Mouse (Mus musculus): Measurements from ENCODE around the gene Slc52a3. TPM values are rescaled to one million over a fixed set of nuclear protein-coding genes. Genes with fewer than 3 reads are reported as not detected.
"Not testable (repeated sequence)": the region's sequence is repeated elsewhere in the genome, so short reads cannot be mapped to it uniquely, and the experiment has no call there.

Slc52a3 gene
- polyA plus RNA-seq, 1 experiment from 2014 or later: 0.34 TPM

- no peak overlapping the region for H3K4me2 ChIP-seq
- H3K27ac ChIP-seq (ENCODE audit: poor library complexity, severe bottlenecking): no peak overlapping the region
- no peaks in the 10 kb centered on the region for H3K4me1 ChIP-seq (replicated peaks)
- 75% methylated on average over 8 of the region's 8 CpGs for WGBS
- H3K9me3 ChIP-seq (replicated peaks): no peaks in the 10 kb centered on the region
- H3K27me3 ChIP-seq (replicated peaks): peaks cover 17% of the 10 kb centered on the region
- H3K36me3 ChIP-seq: no peaks in the 10 kb centered on the region
- no peak overlapping the region for H3K4me3 ChIP-seq
- H3K9ac ChIP-seq: no peak overlapping the region
- ATAC-seq (ENCODE audit: insufficient number of reproducible peaks, low FRiP score): no peak
Observed at GRCm38 (mm10) chr2:151986958-151987357, 9.4 kb upstream of the Slc52a3 start.

GRCm38 (mm10) chr2:151988978-151989377 is 7.3 kb upstream of the Slc52a3 start:
- H3K4me3 ChIP-seq: no peak overlapping the region
- H3K4me1 ChIP-seq (replicated peaks): no peaks in the 10 kb centered on the region
- H3K9me3 ChIP-seq (replicated peaks): no peaks in the 10 kb centered on the region
- 72% methylated on average over 2 of the region's 2 CpGs for WGBS
- no peak overlapping the region for H3K4me2 ChIP-seq
- ATAC-seq (ENCODE audit: insufficient number of reproducible peaks, low FRiP score): no peak
- H3K36me3 ChIP-seq: no peaks in the 10 kb centered on the region
- H3K27me3 ChIP-seq (replicated peaks): peaks cover 35% of the 10 kb centered on the region
- H3K27ac ChIP-seq (ENCODE audit: poor library complexity, severe bottlenecking): no peak overlapping the region
- H3K9ac ChIP-seq: no peak overlapping the region

GRCm38 (mm10) chr2:151990985-151991394 is 5.3 kb upstream of the Slc52a3 start:
- Histone ChIP-seq H3K27me3 (replicated peaks) (peaks cover 51% of the 10 kb centered on the region), H3K4me2 (no peak overlapping the region), H3K27ac (ENCODE audit: poor library complexity, severe bottlenecking) (no peak overlapping the region), H3K4me1 (replicated peaks) (0 out of 2 replicates have a peak, but pooled peaks cover 3% of the 10 kb centered on the region), H3K9ac (no peak overlapping the region), H3K36me3 (no peaks in the 10 kb centered on the region), H3K9me3 (replicated peaks) (no peaks in the 10 kb centered on the region), H3K4me3 (no peak overlapping the region)
- 56% methylated on average over 1 of the region's 1 CpGs for WGBS
- no peak for ATAC-seq (ENCODE audit: insufficient number of reproducible peaks, low FRiP score)

- H3K4me2 ChIP-seq: no peak overlapping the region
- ATAC-seq (ENCODE audit: insufficient number of reproducible peaks, low FRiP score): no peak
- WGBS: 46% methylated on average over 5 of the region's 5 CpGs
- H3K27ac ChIP-seq (ENCODE audit: poor library complexity, severe bottlenecking): no peak overlapping the region
- no peaks in the 10 kb centered on the region for H3K9me3 ChIP-seq (replicated peaks)
- peaks cover 56% of the 10 kb centered on the region for H3K27me3 ChIP-seq (replicated peaks)
- H3K36me3 ChIP-seq: no peaks in the 10 kb centered on the region
- H3K4me1 ChIP-seq (replicated peaks): peaks cover 4% of the 10 kb centered on the region
- H3K4me3 ChIP-seq: no peak overlapping the region
- H3K9ac ChIP-seq: no peak overlapping the region
Observed at GRCm38 (mm10) chr2:151991446-151991845, 4.9 kb upstream of the Slc52a3 start.

GRCm38 (mm10) chr2:151994350-151995122 is 1.8 kb upstream of the Slc52a3 start:
- Histone ChIP-seq H3K27me3 (replicated peaks) (peaks cover 84% of the 10 kb centered on the region), H3K4me1 (replicated peaks) (peaks cover 8% of the 10 kb centered on the region), H3K4me3 (no peak overlapping the region), H3K4me2 (peak overlapping the region; percentile 51), H3K27ac (ENCODE audit: poor library complexity, severe bottlenecking) (no peak overlapping the region), H3K9me3 (replicated peaks) (no peaks in the 10 kb centered on the region), H3K9ac (no peak overlapping the region), H3K36me3 (no peaks in the 10 kb centered on the region)
- ATAC-seq (ENCODE audit: insufficient number of reproducible peaks, low FRiP score): no peak
- 7% methylated on average over 22 of the region's 22 CpGs for WGBS

GRCm38 (mm10) chr2:151997190-151997575 is 872 bp downstream of the Slc52a3 start:
- not testable (repeated sequence) for H3K27ac ChIP-seq (ENCODE audit: poor library complexity, severe bottlenecking); H3K36me3 ChIP-seq; H3K9ac ChIP-seq; H3K9me3 ChIP-seq (replicated peaks); ATAC-seq (ENCODE audit: insufficient number of reproducible peaks, low FRiP score); H3K4me3 ChIP-seq
- peaks cover 15% of the 10 kb centered on the region for H3K4me1 ChIP-seq (replicated peaks)
- WGBS: 50% methylated on average over 2 of the region's 2 CpGs
- H3K4me2 ChIP-seq: peak overlapping the region; percentile 52; the same call in 1 of the 2 replicates
- peaks cover 90% of the 10 kb centered on the region for H3K27me3 ChIP-seq (replicated peaks)

GRCm38 (mm10) chr2:151997776-151998504 is 1.6 kb downstream of the Slc52a3 start:
- ATAC-seq (ENCODE audit: insufficient number of reproducible peaks, low FRiP score): no peak
- 46% methylated on average over 8 of the region's 8 CpGs for WGBS
- no peak overlapping the region for H3K4me2 ChIP-seq

GRCm38 (mm10) chr2:151998505-151998899 is 2.2 kb downstream of the Slc52a3 start:
- H3K4me3 ChIP-seq: no peak overlapping the region
- no peak for ATAC-seq (ENCODE audit: insufficient number of reproducible peaks, low FRiP score)
- no peak overlapping the region for H3K27ac ChIP-seq (ENCODE audit: poor library complexity, severe bottlenecking)
- H3K9ac ChIP-seq: no peak overlapping the region
- peaks cover 86% of the 10 kb centered on the region for H3K27me3 ChIP-seq (replicated peaks)
- H3K4me2 ChIP-seq: no peak overlapping the region
- H3K9me3 ChIP-seq (replicated peaks): no peaks in the 10 kb centered on the region
- peaks cover 15% of the 10 kb centered on the region for H3K4me1 ChIP-seq (replicated peaks)
- H3K36me3 ChIP-seq: no peaks in the 10 kb centered on the region
- WGBS: 61% methylated on average over 9 of the region's 9 CpGs

More at GRCm38 (mm10) chr2:151997776-151998504, 1.6 kb downstream of the Slc52a3 start:
- no peak overlapping the region for H3K9ac ChIP-seq
- H3K4me3 ChIP-seq: no peak overlapping the region
- H3K36me3 ChIP-seq: no peaks in the 10 kb centered on the region
- H3K27ac ChIP-seq (ENCODE audit: poor library complexity, severe bottlenecking): no peak overlapping the region
- H3K27me3 ChIP-seq (replicated peaks): peaks cover 88% of the 10 kb centered on the region
- H3K4me1 ChIP-seq (replicated peaks): peaks cover 15% of the 10 kb centered on the region
- no peaks in the 10 kb centered on the region for H3K9me3 ChIP-seq (replicated peaks)

- Histone ChIP-seq H3K9ac (no peak overlapping the region), H3K4me2 (no peak overlapping the region), H3K4me3 (no peak overlapping the region), H3K36me3 (no peaks in the 10 kb centered on the region), H3K9me3 (replicated peaks) (no peaks in the 10 kb centered on the region), H3K27ac (ENCODE audit: poor library complexity, severe bottlenecking) (no peak overlapping the region), H3K27me3 (replicated peaks) (peaks cover 82% of the 10 kb centered on the region), H3K4me1 (replicated peaks) (peaks cover 15% of the 10 kb centered on the region)
- ATAC-seq (ENCODE audit: insufficient number of reproducible peaks, low FRiP score): no peak
- WGBS: 46% methylated on average over 4 of the region's 4 CpGs
Observed at GRCm38 (mm10) chr2:151998932-151999331, 2.6 kb downstream of the Slc52a3 start.

GRCm38 (mm10) chr2:151999669-152000290 is 3.5 kb downstream of the Slc52a3 start:
- Histone ChIP-seq H3K4me2 (0 out of 2 replicates have a peak overlapping the region, but pooled peaks have one; percentile 14), H3K4me3 (peak overlapping the region; percentile 1; the same call in 1 of the 2 replicates), H3K36me3 (no peaks in the 10 kb centered on the region), H3K9ac (no peak overlapping the region), H3K4me1 (replicated peaks) (peaks cover 12% of the 10 kb centered on the region), H3K9me3 (replicated peaks) (no peaks in the 10 kb centered on the region), H3K27ac (ENCODE audit: poor library complexity, severe bottlenecking) (no peak overlapping the region), H3K27me3 (replicated peaks) (peaks cover 82% of the 10 kb centered on the region)
- ATAC-seq (ENCODE audit: insufficient number of reproducible peaks, low FRiP score): no peak
- 13% methylated on average over 20 of the region's 20 CpGs for WGBS

GRCm38 (mm10) chr2:152000291-152000679 is 4.0 kb downstream of the Slc52a3 start:
- H3K36me3 ChIP-seq: no peaks in the 10 kb centered on the region
- H3K9me3 ChIP-seq (replicated peaks): no peaks in the 10 kb centered on the region
- no peak for ATAC-seq (ENCODE audit: insufficient number of reproducible peaks, low FRiP score)
- no peak overlapping the region for H3K9ac ChIP-seq
- H3K27me3 ChIP-seq (replicated peaks): peaks cover 78% of the 10 kb centered on the region
- H3K4me2 ChIP-seq: no peak overlapping the region
- no peak overlapping the region for H3K4me3 ChIP-seq
- WGBS: 38% methylated on average over 3 of the region's 3 CpGs
- H3K27ac ChIP-seq (ENCODE audit: poor library complexity, severe bottlenecking): no peak overlapping the region
- H3K4me1 ChIP-seq (replicated peaks): peaks cover 12% of the 10 kb centered on the region

Measured in heart, embryonic 12.5 days (tissue).